Mouse (Mus musculus): ENCODE results near the gene Colgalt2.

DNA sequence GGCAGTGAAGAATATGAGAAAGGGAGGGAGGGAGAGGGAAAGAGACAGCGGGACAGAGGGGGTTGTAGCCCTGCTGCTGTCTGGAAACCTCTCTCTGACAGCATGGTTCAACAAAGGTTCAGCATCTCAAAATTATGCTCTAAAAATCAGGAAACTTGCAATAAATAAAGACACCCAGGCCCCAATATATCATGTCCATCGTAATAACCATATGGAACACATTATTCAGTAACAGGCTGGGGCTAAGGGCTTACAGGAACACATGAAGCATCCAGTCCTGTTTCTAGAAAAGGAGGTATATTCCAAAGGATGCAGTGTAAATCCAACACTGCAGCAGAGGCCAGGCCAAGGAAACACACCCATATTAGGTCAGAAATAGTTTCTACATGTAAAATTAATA, 150.9 kb downstream of the Colgalt2 start:
- TF ChIP-seq POLR2A (IDR thresholded peaks at IDR 0.05; ENCODE audit: extremely low read depth, insufficient read depth, low read length) (no peak), CTCF (IDR thresholded peaks at IDR 0.05; ENCODE audit: extremely low read depth, insufficient read depth, low read length) (no peak)
